Mouse (Mus musculus) layer of hippocampus, postnatal 25 days (tissue): ENCODE results near the gene Megf8. TPM values are rescaled to one million over a fixed set of nuclear protein-coding genes. Genes with fewer than 3 reads are reported as not detected.

Experiments used
- DNase-seq, 2 experiments: peaks; one replicate each; pipeline ENCODE4 v3.0.0; 2022; ENCODE audit warnings: mixed read lengths in 2 of 2, low spot score in 1 of 2; ENCODE audit errors: extremely low spot score in 1 of 2
- total RNA-seq, 2 experiments: library from RNA; stranded (reverse); gene quantifications; 2 replicates each; pipeline ENCODE4 v1.2.3; 2021

Megf8 gene
- total RNA-seq = 10 to 100 TPM; 93.9 to 98.8 TPM

GRCm38 (mm10) chr7:25316532-25317445 is at the start of gene Megf8:
Gene Megf8, plus strand, starts transcription at chr7:25317164.
- peak; percentile 78 to 95 for DNase-seq

GRCm38 (mm10) chr7:25267301-25267750 is 49.6 kb upstream of the Megf8 start, which contains the start of gene Cic:
Gene Cic, plus strand, starts transcription at chr7:25267704.
- DNase-seq = peak in 1 of 2 experiments; percentile 85

GRCm38 (mm10) chr7:25267751-25268463 is 49.1 kb upstream of the Megf8 start:
- peak; percentile 87 to 98 for DNase-seq

- no peak for DNase-seq
Measured at GRCm38 (mm10) chr7:25268588-25268987, 48.4 kb upstream of the Megf8 start.

- DNase-seq = no peak
Measured at GRCm38 (mm10) chr7:25269029-25269428, 47.9 kb upstream of the Megf8 start.

GRCm38 (mm10) chr7:25269545-25270271 is 47.3 kb upstream of the Megf8 start:
- DNase-seq = no peak

GRCm38 (mm10) chr7:25270652-25271633 is 46.0 kb upstream of the Megf8 start:
- DNase-seq = no peak

GRCm38 (mm10) chr7:25271651-25272444 is 45.1 kb upstream of the Megf8 start:
- no peak for DNase-seq

- DNase-seq = no peak
Measured at GRCm38 (mm10) chr7:25272445-25273258, 44.3 kb upstream of the Megf8 start.

- no peak for DNase-seq
Measured at GRCm38 (mm10) chr7:25273259-25274241, 43.4 kb upstream of the Megf8 start.

GRCm38 (mm10) chr7:25274571-25274970 is 42.4 kb upstream of the Megf8 start:
- DNase-seq = no peak

GRCm38 (mm10) chr7:25274996-25275395 is 42.0 kb upstream of the Megf8 start:
- no peak for DNase-seq

GRCm38 (mm10) chr7:25275555-25276298 is 41.2 kb upstream of the Megf8 start:
- no peak for DNase-seq

GRCm38 (mm10) chr7:25277405-25277804 is 39.6 kb upstream of the Megf8 start:
- DNase-seq = no peak

GRCm38 (mm10) chr7:25277998-25278340 is 39.0 kb upstream of the Megf8 start:
- DNase-seq = no peak
